Mouse (Mus musculus) kidney, embryonic 14.5 days (tissue): ENCODE data around the gene Hist1h4a. TPM values are rescaled to one million over a fixed set of nuclear protein-coding genes. Genes with fewer than 3 reads are reported as not detected.
A peak's percentile ranks its signal among the peaks of the same experiment; 100 is the strongest.

Source experiments
- ATAC-seq: fragments of 200-750 bp; cut with Nextera tagmentation; 2 replicates; pipeline ENCODE4 v1.8.0; 2017; ENCODE audit warnings: moderate number of reproducible peaks, mild to moderate bottlenecking, moderate TSS enrichment, moderate library complexity; ENCODE audit not compliant: low FRiP score, low TSS enrichment
- H3K27ac ChIP-seq: fragments of 300-500 bp; sonication (generic); 2 replicates; pipeline ENCODE4 v1.5.1; 2014; ENCODE audit warnings: low read depth, mild to moderate bottlenecking, low read length, moderate library complexity, mixed read lengths
- H3K27me3 ChIP-seq: fragments of 300-500 bp; sonication (generic); 2 replicates; pipeline ENCODE4 v1.6.1; 2014; ENCODE audit warnings: mild to moderate bottlenecking, low read length; ENCODE audit not compliant: control insufficient read depth, insufficient read depth
- H3K36me3 ChIP-seq: fragments of 300-500 bp; sonication (generic); 2 replicates; pipeline ENCODE4 v1.6.1; 2014; ENCODE audit warnings: low read length, mixed read lengths; ENCODE audit not compliant: control insufficient read depth, insufficient read depth
- H3K4me1 ChIP-seq: fragments of 300-500 bp; sonication (generic); 2 replicates; pipeline ENCODE4 v1.6.1; 2014; ENCODE audit warnings: low read length, mixed read lengths; ENCODE audit not compliant: control insufficient read depth, insufficient read depth
- H3K4me2 ChIP-seq: fragments of 300-500 bp; sonication (generic); replicated peaks from 2 replicates; pipeline ENCODE4 v1.6.1; 2014; ENCODE audit warnings: low read depth, mild to moderate bottlenecking, low read length
- H3K4me3 ChIP-seq: fragments of 300-500 bp; sonication (generic); 2 replicates; pipeline ENCODE4 v1.5.1; 2014; ENCODE audit warnings: mild to moderate bottlenecking, low read length
- H3K9ac ChIP-seq: fragments of 300-500 bp; sonication (generic); 2 replicates; pipeline ENCODE4 v1.6.1; 2014; ENCODE audit warnings: low read depth, mild to moderate bottlenecking, low read length, moderate library complexity
- H3K9me3 ChIP-seq: fragments of 300-500 bp; sonication (generic); 2 replicates; pipeline ENCODE4 v1.6.1; 2016; ENCODE audit warnings: low read length; ENCODE audit not compliant: control insufficient read depth
- WGBS: fragments of 180-500 bp; shearing (Covaris S2); extraction: QIAGEN DNeasy Blood & Tissue Kit; methylation state at CpG from one replicate; pipeline ENCODE4 v1.1.7; 2014; 5-methylcytosine and 5-hydroxymethylcytosine counted together
- polyA plus RNA-seq: library from polyadenylated mRNA; unstranded; fragments of >200 nt; fragmentation: Nextera tagmentation; extraction: Ambion mirVana; gene quantifications from 2 replicates; pipeline ENCODE4 v1.2.1, GENCODE M21; 2014

Hist1h4a gene
- polyA plus RNA-seq, result 1.3 and 1.9 TPM in 2 replicates

DNA sequence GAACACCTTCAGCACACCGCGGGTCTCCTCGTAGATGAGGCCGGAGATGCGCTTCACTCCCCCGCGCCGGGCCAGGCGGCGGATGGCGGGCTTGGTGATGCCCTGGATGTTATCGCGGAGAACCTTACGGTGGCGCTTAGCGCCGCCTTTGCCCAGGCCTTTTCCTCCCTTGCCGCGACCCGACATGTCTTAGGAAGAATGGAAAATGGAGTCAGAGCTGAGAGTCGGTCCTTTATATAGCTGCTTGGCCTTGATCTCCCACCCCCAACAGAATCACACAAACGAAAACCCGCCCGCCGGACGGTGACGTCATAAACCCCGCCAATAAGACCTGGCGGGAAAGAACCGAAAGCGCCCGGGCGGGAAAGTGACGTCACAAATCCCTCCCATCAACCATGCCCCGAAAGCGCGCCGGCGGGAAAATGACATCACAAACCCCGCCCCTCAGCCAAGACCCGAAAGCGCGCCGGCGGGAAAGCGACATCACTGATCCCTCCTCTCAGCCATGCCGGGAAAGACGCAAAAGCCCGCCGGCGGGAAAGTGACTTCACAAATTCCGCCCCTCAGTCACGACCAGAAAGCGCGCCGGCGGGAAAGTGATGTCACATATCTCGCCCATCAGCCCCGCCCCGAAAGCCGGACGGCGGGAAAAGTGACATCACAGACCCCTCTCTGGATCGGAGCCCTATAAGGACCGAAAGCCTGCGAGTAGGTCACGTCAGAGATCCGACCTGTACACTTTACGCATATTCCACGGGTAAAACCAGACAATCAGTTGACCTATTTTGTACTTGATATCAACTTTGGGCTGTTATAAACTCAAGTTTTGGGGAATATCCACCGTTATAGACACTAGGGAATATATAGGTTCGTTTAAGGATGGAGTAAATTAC is at the start of gene Hist1h4a:
Hist1h4a (minus strand) TSS at position 259 of the 893 bp plus-strand sequence.
- peak; percentile 83 for ATAC-seq
- Histone ChIP-seq H3K27me3 (no peaks in the 10 kb centered on the region), H3K36me3 (no peaks in the 10 kb centered on the region), H3K27ac (peak within 1 kb of the TSS; percentile 98), H3K9ac (peak within 1 kb of the TSS; percentile 77), H3K4me3 (peak within 1 kb of the TSS; percentile 57), H3K4me1 (peaks cover 20% of the 10 kb centered on the region; the same call in 1 of the 2 replicates), H3K4me2 (peak within 1 kb of the TSS; percentile 55), H3K9me3 (no peaks in the 10 kb centered on the region)
- WGBS, result under 1% methylated on average over 62 of the region's 72 CpGs

DNA sequence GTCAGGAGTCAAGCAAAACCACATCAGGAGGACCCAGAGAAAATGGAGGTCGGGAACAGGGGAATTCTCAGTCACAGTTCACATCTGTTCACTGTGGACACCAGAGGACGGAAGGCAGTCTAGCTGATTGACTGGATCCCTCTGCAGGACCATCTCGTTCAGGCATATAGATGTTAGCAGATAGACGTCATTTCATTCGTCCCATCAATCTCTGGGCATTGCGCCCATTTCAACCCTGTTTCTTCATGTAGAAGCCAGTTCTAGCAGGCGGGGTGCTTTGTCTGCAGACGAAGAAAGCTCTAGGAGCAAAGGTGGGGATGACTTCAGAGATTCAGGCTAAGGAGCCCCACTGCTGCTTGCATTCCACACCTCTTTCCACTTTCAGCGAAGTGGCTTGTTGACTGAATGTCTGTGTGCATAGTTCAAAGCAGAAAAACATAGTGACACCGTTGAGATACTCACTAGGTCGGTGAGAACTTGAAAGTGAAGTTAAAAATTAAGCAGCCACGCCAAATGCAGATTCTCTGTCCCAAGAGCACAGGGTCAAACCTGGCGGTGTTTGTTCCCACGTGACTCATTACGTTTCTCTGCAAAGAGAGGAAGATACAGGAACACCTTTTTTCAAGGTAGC is 45.5 kb upstream of the Hist1h4a start, which contains the start of gene Slc17a2:
Slc17a2 (plus strand) TSS at position 572 of the 631 bp plus-strand sequence.
- Histone ChIP-seq H3K4me1 (no peaks in the 10 kb centered on the region), H3K9ac (no peak within 1 kb of the TSS), H3K27me3 (no peaks in the 10 kb centered on the region), H3K27ac (no peak within 1 kb of the TSS), H3K36me3 (no peaks in the 10 kb centered on the region), H3K4me2 (no peak within 1 kb of the TSS), H3K4me3 (no peak within 1 kb of the TSS), H3K9me3 (no peaks in the 10 kb centered on the region)
- 84% methylated on average over 15 of the region's 15 CpGs for WGBS
- ATAC-seq, result no peak

DNA sequence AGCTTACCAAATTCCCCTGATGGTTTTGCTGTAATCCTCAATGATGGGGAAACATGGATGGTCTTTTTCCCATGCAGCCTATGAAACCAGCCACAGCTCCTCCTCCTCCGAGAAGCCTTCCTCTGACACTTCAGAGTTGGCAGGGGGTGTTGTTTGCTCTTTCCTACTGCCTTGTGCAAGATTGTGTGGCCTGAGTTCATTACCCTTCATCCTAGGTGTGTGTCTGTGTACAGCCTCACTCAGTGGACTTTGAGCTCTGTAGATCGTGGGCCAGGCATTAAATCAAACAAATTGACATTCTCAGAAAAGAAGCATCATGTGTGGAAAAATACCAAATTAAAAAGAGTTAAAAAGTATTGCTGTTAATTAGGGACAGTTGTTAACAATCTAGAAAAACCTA is 43.5 kb upstream of the Hist1h4a start:
- 78% methylated on average over 2 of the region's 2 CpGs for whole genome bisulfite sequencing
- no peak overlapping the region for H3K27ac ChIP-seq

DNA sequence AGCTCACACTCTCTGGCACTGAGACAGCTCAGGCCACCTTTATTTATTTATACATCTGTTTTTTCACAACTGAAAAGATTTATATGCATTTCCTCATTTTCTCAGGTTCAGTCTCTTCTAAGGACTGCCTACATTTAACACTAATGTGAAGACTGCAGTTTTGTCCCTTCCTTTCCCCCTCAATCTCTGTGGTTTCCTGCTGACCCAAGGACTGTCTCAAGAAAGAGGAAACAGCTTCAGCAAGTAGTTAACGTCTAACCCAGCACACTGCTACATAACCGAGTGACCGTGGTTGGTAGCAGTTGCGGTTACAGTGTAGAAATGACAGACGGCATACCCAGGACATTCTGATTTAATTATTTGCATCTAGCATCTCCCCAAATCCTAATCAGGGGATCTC is 38.4 kb upstream of the Hist1h4a start:
- Histone ChIP-seq H3K4me3 (no peak overlapping the region), H3K4me2 (no peak overlapping the region), H3K4me1 (no peaks in the 10 kb centered on the region), H3K27me3 (no peaks in the 10 kb centered on the region), H3K9me3 (no peaks in the 10 kb centered on the region), H3K9ac (no peak overlapping the region), H3K27ac (no peak overlapping the region), H3K36me3 (no peaks in the 10 kb centered on the region)
- 66% methylated on average over 5 of the region's 5 CpGs for WGBS
- ATAC-seq, result no peak

More for the DNA sequence above, 43.5 kb upstream of the Hist1h4a start:
- no peaks in the 10 kb centered on the region for H3K27me3 ChIP-seq
- no peak overlapping the region for H3K9ac ChIP-seq
- no peaks in the 10 kb centered on the region for H3K9me3 ChIP-seq
- ATAC-seq, result no peak
- no peak overlapping the region for H3K4me3 ChIP-seq
- H3K4me2 ChIP-seq, result no peak overlapping the region
- no peaks in the 10 kb centered on the region for H3K4me1 ChIP-seq
- no peaks in the 10 kb centered on the region for H3K36me3 ChIP-seq

DNA sequence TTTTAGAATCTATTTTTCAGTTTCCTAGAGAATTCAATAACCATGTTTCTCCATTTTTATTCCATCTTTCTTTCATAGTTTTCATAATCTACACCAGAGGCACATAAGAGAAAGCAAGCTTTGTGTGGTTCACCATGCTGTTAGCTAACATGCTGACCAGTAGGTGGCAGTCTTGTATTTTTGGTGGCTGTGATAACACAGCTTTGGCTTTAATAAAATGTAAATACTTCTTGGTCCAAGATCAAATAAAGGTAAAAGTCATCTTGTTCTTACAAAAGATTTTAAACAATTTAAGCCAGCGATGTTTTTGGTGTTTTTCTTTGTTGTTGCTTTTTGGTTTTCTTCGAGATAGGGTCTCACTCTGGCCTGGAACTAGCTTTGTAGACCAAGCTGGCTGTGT is 31.5 kb upstream of the Hist1h4a start:
- ATAC-seq, result no peak
- Histone ChIP-seq H3K4me1 (no peaks in the 10 kb centered on the region), H3K4me2 (no peak overlapping the region), H3K27me3 (no peaks in the 10 kb centered on the region), H3K9ac (no peak overlapping the region), H3K4me3 (no peak overlapping the region), H3K36me3 (no peaks in the 10 kb centered on the region), H3K27ac (no peak overlapping the region), H3K9me3 (no peaks in the 10 kb centered on the region)
- 57% methylated on average over 2 of the region's 2 CpGs for WGBS

DNA sequence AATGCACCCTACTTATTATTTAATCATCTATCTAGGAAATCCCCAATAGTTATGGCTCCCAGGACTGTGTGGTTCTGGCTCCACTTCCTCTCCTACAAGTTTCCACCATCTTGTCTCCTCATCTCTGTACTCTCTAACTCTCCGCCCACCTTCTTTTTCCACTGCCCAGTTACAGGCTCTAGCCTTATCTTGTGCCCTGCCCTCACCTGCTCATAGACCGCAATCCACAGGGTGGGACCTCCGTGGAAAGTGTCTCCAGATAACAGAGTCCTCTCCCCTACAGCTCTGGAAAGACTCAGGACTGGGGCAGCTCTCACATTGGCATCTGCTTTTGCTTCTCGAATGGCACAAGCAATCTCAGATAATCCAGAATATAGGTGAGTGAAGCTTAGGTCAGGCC is 18.0 kb upstream of the Hist1h4a start:
- Histone ChIP-seq H3K4me2 (no peak overlapping the region), H3K27ac (no peak overlapping the region), H3K9ac (no peak overlapping the region), H3K36me3 (no peaks in the 10 kb centered on the region), H3K4me1 (no peaks in the 10 kb centered on the region), H3K9me3 (no peaks in the 10 kb centered on the region), H3K4me3 (no peak overlapping the region), H3K27me3 (no peaks in the 10 kb centered on the region)
- 88% methylated on average over 4 of the region's 4 CpGs for WGBS
- ATAC-seq, result no peak

DNA sequence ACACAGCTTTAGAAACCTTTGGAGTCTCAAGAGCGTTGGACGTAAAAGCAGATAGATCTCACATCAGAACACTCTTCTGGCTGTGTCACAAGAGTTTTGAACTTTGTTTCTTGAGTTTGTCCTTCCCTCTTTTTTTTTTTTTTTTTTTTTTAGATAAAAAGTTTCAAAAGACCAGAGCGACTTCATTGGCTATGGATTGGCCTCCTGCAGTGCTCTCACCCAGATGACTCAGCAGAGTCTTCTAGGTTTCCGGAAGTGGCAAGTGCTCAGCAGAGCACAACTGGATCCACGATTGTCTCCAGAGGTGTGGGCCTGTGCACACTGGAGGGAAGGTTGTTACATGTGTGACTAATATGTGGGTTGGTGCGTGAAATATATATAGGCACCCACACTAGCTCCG is 17.3 kb upstream of the Hist1h4a start:
- Histone ChIP-seq H3K27me3 (no peaks in the 10 kb centered on the region), H3K36me3 (no peaks in the 10 kb centered on the region), H3K4me1 (no peaks in the 10 kb centered on the region), H3K4me2 (no peak overlapping the region), H3K9me3 (no peaks in the 10 kb centered on the region), H3K4me3 (no peak overlapping the region), H3K27ac (no peak overlapping the region), H3K9ac (no peak overlapping the region)
- no peak for ATAC-seq
- 94% methylated on average over 7 of the region's 7 CpGs for WGBS

DNA sequence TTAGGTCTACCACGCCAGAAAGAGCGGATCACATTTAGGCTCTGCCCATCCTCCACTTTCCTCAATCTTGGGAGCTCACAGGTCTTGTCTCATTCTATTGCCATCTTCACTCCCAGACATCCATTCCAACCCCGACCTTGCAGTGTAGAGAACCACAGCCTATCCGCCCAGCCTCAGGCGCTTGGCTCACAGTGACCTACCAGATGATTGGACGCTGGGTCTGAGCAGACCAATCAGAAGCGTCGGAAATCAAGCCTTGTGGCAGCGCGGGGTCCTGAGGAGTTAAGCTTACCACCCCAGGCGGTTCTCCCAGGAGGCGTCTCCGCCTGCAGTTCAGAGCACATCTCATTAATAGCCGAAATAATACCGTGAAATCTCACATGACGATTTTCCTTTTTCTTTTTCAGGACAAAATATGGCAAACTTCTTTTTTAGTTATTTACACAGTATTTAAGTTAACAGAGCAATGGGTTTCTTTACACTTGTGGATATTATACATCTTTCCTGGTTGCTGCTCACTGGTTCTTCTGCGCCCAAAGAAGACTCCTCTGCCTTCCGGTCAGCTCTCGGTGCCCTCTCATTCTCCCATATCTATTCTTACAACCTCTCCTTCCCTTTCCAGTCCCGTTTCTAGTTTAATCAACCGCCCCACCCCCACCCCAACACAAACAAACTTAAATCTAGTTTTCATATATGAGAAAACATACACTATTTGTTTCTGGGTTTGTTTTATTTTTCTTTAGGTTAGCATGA is 11.7 kb upstream of the Hist1h4a start:
- Histone ChIP-seq H3K9ac (no peak overlapping the region), H3K4me3 (no peak overlapping the region), H3K9me3 (no peaks in the 10 kb centered on the region), H3K4me1 (no peaks in the 10 kb centered on the region), H3K27me3 (no peaks in the 10 kb centered on the region), H3K27ac (no peak overlapping the region), H3K36me3 (no peaks in the 10 kb centered on the region), H3K4me2 (peak overlapping the region; percentile 31)
- WGBS, result 28% methylated on average over 21 of the region's 21 CpGs
- peak; percentile 96 for ATAC-seq
